Mouse (Mus musculus): Measurements from ENCODE around the gene Ppcs.

GRCm38 (mm10) chr4:119450436-119450835 lies 28.2 kb upstream of the Ppcs start:
- TF ChIP-seq GATA1 (IDR thresholded peaks at IDR 0.05; ENCODE audit: borderline replicate concordance, low read length) = no peak
- TF ChIP-seq FLI1 (IDR thresholded peaks at IDR 0.05; ENCODE audit: low read length) = no peak
